Mouse (Mus musculus): ENCODE measurements at regions not wholly inside any gene's neighbourhood (a gene's known extent, or its start where the extent isn't known, plus 50 kb on each side); places are given as distances from the start of the nearest gene placed in this dataset.
A peak's percentile ranks its signal among the peaks of the same experiment; 100 is the strongest.

DNA sequence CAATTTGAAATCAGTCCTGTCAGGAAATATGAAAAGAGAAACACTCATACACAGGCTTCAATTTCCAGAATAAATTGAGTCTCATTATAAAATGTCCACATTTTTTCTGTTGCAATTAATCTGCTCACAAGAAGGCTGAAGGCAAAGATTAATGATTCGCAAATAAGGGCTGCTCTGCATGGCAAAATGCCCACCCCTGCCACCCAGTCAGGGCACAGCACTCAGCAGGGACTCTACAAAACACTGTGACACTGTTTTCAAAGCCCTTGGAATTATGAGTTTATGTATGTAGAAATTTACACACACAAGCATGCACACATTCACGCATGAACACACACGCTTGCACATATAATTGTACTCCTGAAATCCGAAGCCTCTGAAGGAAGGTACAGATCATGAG, 50.0 kb upstream of the Rhoj start:
- DNase-seq = peak; percentile 14 to 26
